Mouse (Mus musculus) megakaryocyte-erythroid progenitor cell, adult 5-6 weeks (primary cell): Measurements from ENCODE around the gene Lhx6. TPM values are rescaled to one million over a fixed set of nuclear protein-coding genes. Genes with fewer than 3 reads are reported as not detected.
A peak's percentile ranks its signal among the peaks of the same experiment; 100 is the strongest.
"Not testable (repeated sequence)": the region's sequence is repeated elsewhere in the genome, so short reads cannot be mapped to it uniquely, and the experiment has no call there.

Source experiments
- ATAC-seq: replicated peaks from 2 replicates; pipeline ENCODE4 v1.8.0; 2016; ENCODE audit warnings: mild to moderate bottlenecking, inconsistent platforms; ENCODE audit not compliant: severe bottlenecking, poor library complexity, low FRiP score, low TSS enrichment
- total RNA-seq, 2 experiments: library from RNA; stranded (forward) in 1 of 2; stranded (reverse) in 1 of 2; fragments of 200-1000, 215-1000 nt in 1 of 2; fragments of >200 nt in 1 of 2; fragmentation: Nextera tagmentation in 1 of 2; gene quantifications; 2 replicates each; pipeline ENCODE4 v1.2.3; 2014 to 2017

Lhx6 gene
- total RNA-seq (2014; fragmentation: Nextera tagmentation) (not detected in 2 replicates), total RNA-seq (2017) (not detected in 2 replicates)

DNA sequence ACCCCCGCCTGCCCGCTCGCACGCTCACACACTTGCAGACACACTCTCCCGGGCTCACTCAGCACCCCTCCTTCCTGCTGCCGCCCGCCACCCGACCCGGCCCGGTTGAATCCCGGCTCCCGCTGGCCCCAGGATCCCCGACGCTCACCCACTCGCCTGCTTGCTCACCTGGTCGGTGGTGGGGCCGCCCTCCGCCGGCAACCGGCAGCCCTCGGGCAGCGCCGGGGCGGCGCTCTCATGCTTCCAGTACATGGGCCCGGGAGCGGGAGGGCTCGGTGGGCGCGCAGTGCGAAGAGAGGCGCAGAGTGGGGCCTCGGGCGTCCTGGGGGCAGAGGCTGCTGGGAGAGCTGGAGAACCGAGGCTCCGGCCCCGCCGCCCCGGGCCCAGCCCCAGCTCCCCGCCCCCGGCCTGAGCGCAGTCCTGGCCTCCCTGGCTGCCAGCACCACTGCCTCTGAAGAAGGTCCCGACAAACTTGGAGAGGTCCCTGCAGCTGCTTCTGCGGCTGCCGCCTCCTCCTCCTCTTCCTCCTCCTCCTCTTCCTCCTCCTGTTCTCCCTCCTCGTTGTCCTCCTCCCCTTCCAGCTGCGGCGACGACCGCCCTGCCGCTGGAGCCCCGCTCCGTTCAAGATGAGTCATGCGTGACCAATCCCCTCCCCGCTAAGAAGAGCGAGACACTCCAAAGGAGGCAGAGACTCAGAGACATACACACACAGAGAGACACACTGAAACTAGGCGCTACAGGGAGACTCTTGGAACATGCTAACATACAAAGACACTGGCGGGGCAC is at the start of gene Lhx6:
Lhx6 (minus strand) TSS at position 453 of the 786 bp plus-strand sequence.
- ATAC-seq, result no peak

DNA sequence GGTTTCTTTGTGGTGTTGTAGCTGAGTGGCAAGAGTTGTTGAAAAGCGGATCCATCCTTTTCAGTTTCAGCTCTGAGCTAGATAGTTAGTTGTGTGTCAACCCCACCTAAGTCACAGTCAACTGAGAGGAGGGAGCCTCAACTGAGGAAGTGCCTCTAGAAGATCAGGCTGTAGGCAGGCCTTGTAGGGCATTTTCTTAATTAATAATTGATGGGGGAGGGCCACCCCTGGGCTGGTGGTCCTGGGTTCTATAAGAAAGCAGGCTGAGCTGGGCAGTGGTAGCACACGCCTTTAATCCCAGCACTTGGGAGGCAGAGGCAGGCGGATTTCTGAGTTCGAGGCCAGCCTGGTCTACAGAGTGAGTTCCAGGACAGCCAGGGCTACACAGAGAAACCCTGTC is 47.2 kb upstream of the Lhx6 start:
- ATAC-seq, result not testable (repeated sequence)

DNA sequence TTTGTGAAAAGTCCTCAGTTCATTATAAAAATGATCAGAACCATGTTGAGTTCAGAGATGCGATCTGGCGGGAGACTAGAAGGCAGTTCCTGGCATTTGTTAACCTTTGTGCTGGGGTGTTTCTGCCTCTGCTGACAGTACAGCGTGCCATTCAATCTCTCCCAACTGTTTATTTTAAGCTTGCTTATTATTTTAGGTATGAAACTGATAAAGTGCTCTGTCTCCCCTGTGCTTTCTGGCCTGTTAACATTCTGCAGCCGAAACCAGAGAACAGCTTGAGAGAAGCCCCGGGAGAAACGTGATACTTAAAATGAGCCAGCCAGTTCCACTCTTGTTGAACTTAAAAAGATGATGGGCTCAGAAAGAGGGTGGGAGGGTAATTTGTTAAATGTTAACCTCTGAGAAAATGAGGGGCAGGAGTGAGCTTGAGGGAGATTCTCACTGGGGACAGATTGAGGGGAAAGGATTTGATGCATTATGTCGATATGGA is 43.7 kb upstream of the Lhx6 start:
- no peak for ATAC-seq

DNA sequence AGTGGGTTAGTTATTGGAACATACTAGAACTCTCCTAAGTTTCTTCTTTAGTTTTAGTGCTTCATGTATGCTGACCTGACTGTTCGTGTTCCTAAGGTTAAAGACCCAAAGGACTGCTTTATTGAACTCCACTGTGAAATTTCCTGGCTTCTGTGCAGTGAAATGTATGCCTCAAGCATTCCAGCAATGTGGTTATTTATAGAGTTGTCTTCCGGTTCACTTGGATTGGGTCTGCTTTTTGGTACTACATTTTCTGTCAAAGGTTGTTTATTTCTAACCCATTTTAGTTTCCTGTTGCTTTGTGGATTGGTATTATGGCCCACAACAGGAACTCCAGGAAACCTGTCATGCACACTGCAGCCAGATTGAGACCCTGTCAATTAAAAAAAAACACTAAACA is 33.9 kb upstream of the Lhx6 start:
- no peak for ATAC-seq

DNA sequence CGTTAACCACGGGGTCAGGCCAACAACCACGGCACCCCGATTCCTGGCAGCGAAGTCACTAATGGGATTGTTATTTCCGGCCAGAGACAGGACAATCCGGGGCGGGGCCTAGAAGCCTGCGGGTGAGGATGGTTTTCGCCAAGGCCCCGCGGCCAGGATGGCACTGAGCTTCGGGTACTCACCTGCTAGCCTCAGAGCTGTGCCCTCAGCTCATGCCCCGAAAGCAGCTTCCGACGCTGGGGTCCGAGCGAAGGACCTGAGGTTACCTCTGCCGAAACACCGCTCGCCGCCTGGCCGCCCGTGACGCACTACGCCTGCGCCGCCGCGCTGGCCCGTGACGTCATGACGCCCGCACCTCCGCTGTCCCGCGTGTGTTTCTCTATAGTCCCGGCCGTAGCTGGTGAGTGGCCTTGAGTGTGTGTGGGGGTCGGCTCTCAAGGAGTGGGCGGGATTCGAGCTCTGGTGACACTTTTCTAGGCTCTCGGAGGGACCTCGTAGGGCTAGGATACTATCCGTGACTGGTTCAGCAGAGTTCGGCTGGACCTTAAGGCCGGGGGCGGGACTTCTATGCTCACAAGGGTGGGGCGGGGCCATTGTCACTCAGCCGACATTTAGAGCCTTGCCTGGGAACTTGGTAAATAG is 31.2 kb upstream of the Lhx6 start, which contains the start of the genes Mrrf and Rbm18:
Mrrf (plus strand) TSS at position 90 of the 642 bp plus-strand sequence.
Rbm18 (minus strand) TSS at position 474 of the 642 bp plus-strand sequence.
- ATAC-seq, result peak; percentile 94

DNA sequence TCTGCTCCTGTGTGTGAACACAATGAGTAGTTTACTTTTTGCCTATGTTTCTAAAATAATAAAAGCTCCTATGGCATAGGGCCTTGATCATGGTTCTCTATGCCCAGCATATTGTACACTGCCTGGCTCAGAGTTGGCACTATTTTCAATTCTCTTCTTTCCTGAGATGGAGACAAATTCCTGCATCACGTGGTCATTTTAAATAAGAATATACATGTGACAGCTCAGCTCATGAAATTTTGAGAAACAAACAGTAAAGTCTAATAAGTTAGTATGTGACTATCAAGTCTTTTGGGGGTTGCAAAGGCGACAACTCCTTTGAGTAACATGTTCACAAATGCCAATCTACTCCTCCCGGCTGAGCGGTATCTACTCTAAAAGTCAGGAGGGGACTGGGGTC is 30.7 kb upstream of the Lhx6 start:
- ATAC-seq, result no peak

DNA sequence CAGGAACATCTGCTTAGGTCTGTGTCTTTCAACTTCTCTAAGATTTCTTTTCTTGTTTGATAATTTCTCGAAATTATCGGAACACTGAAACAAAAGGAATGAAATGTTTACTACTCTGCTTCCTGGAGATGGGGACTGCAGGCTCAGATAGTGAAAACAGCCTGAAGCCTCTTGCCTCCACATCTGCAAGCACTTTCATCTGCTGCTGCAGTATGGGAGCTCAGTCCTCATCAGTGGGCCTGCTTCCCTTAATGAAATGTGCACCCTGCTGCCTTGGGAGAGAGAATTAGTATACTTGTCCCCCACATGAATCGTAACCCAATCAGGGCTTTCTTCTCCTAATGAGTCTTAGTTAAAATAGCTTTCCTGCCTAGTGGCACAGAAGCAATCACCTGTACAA is 23.8 kb upstream of the Lhx6 start:
- ATAC-seq, result no peak

DNA sequence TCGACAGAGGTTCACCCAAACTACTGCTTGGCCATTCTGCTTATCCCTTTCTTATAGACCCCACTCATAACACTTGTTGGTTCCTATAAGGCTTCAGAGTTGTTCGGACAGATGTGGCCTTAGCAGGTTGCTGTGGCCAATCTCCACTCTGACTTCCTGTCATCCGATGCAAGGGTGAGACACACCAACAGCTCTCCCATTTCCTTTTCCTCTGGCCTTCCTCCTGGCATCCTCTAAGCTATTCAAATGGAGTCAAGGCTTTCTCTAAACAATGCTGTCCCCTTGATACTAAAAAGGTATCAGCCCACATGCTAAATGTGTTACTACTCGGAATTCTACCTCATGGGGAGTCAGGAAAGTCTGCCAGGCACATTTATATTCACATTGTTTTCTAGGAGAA is 22.8 kb upstream of the Lhx6 start:
- no peak for ATAC-seq

DNA sequence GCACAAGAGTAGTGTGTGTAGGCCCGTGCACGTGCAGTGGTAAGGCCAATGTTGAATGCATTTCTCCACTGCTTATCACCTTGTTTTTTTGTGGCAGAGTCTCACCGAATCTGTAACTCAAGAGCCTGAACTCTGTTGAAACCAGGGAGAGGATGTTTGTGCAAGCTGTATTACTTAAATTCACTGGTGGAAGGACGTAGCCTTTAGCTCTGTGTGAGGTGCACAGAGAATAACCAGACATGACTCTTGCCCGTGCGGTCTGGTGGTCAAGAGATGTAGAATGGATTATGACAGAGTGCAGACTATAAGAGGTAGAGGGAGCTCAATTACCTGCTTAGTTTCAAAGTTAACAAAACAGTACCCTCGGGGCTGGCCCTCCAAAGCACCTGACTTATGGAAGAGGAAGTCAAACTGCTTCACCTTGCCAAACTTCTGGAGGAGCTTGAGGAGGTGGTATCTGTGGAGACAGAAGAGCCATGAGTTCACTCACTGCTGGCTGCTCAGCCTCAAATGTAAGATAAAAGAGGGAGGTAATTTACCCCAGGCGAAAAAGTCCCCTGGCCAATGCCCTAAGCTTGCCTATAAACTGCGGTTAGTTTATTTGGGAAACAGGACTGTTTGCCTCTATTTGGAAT is 21.7 kb upstream of the Lhx6 start:
- ATAC-seq, result no peak

DNA sequence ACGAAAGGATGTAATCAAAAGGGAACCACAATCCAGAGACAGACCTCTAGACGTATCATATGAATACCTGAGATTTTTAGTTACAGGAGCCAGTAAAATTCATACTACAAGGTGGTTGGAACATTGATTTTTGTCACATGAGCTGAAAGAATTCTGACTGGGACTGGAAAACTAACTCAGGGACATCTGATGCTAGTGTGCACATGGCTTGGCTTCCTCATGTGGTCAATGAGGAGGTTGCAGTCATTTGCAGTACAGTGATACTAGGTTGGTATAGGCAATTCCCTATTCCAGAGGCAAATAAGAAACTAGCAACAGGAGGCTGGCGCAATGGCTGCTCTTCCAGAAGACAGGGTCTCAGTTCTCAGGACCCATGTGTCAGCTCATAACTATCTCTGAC is 7.4 kb upstream of the Lhx6 start:
- ATAC-seq, result no peak

DNA sequence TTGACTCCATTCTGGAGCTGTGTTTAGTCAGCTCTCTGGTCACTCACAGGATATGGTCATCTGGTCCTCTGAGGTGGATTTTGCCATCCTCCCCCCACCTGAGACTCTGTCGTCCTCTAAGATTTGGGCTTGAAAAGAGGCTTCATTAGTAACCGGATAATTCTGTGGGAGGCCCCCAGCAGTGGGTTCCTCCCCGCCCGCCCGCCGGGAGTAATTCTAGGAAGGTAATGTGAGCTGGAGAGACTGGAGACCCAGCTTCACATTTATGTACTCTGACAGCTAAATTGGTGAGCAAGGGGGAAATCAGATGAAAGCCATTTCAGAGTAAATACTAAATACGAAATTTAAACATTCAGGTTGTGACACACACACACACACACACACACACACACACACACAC is 3.4 kb upstream of the Lhx6 start:
- ATAC-seq, result no peak

DNA sequence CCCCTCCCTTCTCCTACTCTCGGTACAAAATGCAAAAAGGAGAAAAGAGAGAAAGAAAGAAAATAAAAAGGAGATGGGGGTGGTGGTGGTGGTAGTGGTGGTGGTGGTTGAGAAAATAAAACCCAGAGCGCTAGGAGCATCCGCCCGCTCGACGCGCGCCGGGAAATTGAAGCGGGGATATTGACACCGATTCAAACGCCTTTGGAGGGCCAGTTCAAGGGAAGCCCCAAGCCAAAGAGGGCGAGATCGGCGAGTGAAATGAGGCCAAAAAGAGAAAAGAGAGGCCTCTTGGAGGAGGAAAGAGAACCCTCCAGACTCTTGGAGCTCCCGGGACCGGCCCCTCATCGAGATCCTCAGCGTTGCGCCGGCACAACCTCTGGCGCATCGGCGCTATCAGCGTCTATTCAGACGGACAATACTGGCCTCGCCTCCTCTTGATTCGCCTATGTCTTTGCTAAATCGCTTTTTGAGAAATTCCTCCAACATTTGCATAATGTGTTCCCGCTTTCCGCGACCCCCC is 712 bp downstream of the Lhx6 start:
- ATAC-seq, result no peak

DNA sequence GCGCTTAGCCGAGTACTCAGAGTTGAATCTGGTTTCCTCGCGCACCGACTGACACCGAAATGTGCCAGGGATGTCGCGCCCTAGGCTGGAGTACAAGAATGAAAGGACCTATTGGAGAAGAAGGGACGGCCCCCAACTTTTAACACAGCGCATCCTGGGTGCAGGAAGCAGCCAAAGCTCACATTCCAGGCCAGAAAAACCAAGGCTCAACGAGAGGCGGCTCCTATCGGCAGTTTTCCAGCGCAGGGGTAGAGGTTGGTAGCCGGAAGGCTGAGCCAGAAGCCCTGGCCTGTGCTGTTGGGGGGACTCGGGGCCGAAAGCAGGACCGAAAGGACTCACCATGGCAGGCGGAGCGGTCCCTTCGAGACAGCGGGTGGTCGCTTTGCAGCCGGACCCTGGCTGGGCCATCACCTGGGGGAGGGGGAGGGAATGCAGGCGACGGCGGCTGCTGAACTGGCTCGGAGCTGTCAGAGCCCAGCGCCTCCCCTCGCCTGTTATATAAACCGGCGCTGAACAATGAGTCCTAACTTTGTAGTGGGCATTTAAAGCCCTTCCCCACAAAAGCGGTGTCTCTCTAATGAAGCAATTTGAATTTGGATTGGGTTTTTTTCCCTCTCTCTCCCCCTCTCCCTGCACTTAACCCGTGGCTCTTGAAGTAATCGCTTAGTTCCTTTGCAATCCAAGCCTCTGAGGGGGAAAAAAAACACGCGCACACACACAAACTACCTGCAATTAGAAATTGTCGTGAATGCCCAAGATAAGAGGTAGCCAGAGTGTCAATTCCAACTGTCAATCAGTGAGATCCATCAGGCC is 1.4 kb downstream of the Lhx6 start:
- ATAC-seq, result no peak

DNA sequence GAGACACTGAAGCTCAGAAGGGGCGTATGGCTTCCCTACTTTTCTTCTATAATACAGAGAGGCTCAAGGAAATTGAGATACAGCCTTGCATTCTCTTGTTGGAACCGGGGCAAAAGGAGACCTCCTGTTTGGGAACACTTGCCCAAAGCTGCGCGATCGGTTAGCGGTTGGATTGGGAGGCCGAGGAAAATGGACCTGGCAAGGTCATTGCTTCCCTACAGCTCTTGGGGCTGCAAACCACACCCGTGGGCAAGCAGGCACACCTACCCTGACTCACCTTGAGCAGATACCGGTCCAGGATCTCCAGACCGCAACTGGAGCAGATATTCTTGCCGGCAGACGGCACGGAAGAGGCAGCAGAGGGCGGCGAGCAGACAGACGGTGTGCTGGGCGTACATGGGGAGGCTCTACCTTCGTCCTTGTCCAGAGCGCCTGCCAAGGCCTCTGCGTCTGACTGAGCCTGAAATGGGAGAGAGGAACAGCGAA is 2.1 kb downstream of the Lhx6 start:
- ATAC-seq, result no peak

DNA sequence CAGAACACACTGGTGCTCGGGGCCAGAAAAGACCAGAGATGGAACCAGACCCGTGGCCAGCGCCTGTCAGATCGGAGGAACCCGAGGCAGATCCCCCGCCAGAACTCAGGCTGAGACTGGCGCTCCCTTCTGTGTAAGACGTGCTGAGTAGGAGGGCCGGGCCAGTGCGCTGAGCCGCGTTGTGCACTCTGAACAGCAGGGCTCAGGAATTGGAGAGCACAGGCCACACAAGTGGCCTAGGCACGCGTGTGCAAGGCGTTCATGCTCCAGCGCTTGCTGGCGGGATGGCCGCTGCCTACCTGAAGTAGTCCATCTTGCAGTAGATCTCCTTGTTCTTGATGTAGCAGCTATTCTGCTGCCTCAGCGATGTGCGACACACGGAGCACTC is 2.7 kb downstream of the Lhx6 start:
- no peak for ATAC-seq

DNA sequence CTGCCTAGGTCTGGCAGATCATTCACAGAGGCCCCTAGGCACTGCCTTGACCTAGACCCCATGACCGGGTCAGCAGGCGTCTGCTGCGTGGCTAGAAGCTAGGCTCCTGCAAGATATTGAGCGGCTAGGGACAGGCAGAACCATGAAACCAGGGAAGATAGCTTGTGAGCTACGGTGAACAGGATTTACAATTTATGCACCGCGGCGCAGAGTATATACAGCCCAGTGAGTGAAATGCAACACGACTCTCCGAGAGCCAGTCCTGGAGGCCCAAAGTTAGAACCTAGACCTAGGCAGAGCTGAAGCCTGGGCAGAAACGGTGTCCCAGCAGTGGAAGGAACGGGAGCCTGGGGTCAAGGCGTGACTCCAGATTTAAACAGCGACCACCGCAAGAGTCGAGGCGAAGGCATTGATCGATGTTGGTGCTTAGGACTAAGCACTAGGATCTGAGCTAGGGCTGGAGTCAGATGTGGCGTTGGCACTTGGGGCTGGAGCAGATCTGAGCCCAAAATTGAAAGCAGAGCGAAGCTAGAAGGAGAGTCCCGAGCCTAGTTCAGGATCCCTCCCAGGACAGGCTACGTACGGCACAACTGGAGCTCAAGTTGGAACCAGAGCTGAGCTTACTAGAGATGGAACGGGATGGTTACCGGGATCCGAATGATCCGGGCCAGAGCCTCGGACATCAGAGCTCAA is 3.2 kb downstream of the Lhx6 start:
- no peak for ATAC-seq

DNA sequence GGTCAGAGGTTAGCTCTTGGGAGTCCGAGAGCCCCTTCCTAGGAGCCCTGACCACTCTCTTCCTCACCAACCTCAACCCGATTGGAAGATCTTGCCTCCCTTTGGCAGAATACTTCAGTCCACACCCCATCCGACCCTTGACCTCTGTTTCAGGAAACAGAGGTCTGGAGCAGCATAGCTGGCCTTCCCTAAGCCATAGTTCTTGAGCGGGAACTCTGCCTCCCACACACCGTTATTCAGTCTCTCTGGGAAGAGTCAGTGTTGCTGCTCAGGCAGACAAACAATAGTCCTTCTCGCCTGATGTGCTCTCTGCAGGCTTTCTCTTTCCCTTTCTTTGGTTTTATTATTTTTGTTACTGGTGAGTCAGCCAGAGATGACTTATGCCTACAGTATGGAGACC is 5.5 kb downstream of the Lhx6 start:
- ATAC-seq, result no peak

DNA sequence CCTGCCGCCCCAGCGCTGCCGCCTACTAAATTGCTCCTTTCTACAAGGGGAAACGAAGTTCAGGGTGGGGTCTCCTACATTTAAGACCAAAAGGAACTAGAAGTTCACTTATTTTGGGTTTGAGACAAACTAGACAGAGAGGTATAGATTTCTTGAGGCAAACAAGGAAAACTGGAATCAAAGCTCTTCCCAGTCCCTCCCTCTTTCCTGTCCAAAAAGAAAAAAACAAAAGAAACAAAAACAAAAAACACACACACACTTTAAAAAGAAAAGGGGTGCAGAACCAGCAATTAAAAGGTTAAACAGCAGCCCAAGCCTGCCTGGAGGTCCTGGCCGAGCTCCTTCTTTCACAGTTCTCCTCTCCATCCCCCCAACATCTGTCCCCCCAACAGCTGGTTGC is 7.2 kb downstream of the Lhx6 start:
- ATAC-seq, result no peak
